Comparison of ENCODE assay signal across 10 mouse cellular contexts in genomic region chr11:97523827-97524261, GRCm38 (mm10). TPM values are rescaled to one million over a fixed set of nuclear protein-coding genes. Genes with fewer than 3 reads are reported as not detected.
DNase-seq lines count a peak whose midpoint lies in the region; ATAC-seq and TF ChIP-seq lines count a peak whose summit lies in the region.
"Had no signal": no experiment of that assay in that cellular context is flagged by ENCODE, and none has a peak within 500 bp of the region (broad histone marks: within the 10 kb centered on the region; RNA-seq: fewer than 3 reads in every experiment).

No protein-coding gene starts in this region.

- no peaks in the 10 kb centered on the region for H3K36me3 ChIP-seq in stomach, embryonic 14.5 days (ENCODE audit: control insufficient read depth, insufficient read depth, low read length)
- no peaks in the 10 kb centered on the region for H3K36me3 ChIP-seq in stomach, postnatal 0 days (ENCODE audit: control insufficient read depth, insufficient read depth, low read length)
- H3K36me3 ChIP-seq in forebrain, embryonic 13.5 days (ENCODE audit: poor library complexity, severe bottlenecking) = peaks cover 89% of the 10 kb centered on the region
- H3K36me3 ChIP-seq in neural tube, embryonic 12.5 days = peaks cover 51% of the 10 kb centered on the region

- H3K4me3 ChIP-seq in stomach, embryonic 14.5 days (ENCODE audit: low read depth, low read length) = no peak overlapping the region
- no peak overlapping the region for H3K4me3 ChIP-seq in stomach, postnatal 0 days (ENCODE audit: low read depth, low read length)
- no peak overlapping the region for H3K4me3 ChIP-seq in forebrain, embryonic 13.5 days
- H3K4me3 ChIP-seq in neural tube, embryonic 12.5 days = no peak overlapping the region
- H3K4me3 ChIP-seq: embryonic facial prominence, embryonic 13.5 days had no signal

- peak overlapping the region; percentile 15; the same call in 1 of the 2 replicates for H3K27ac ChIP-seq in stomach, embryonic 14.5 days (ENCODE audit: low read length)
- no peak overlapping the region for H3K27ac ChIP-seq in stomach, postnatal 0 days (replicated peaks)
- H3K27ac ChIP-seq in forebrain, embryonic 13.5 days = peak overlapping the region; percentile 21
- 0 out of 2 replicates have a peak overlapping the region, but pooled peaks have one; percentile 32 for H3K27ac ChIP-seq in neural tube, embryonic 12.5 days
- H3K27ac ChIP-seq: embryonic facial prominence, embryonic 13.5 days; liver, embryonic 14.5 days had no signal

- DNase-seq in stomach, postnatal 0 days (ENCODE audit: low spot score) = no peak
- peak; percentile 47 to 61 for DNase-seq in kidney, postnatal 4 days
- DNase-seq in layer of hippocampus, postnatal 36 days = no peak
- DNase-seq in heart, postnatal 14 days = no peak

- H3K4me1 ChIP-seq in stomach, embryonic 14.5 days (ENCODE audit: control insufficient read depth, insufficient read depth, low read length) = 0 out of 2 replicates have a peak, but pooled peaks cover 5% of the 10 kb centered on the region
- H3K4me1 ChIP-seq in stomach, postnatal 0 days (replicated peaks; ENCODE audit: control insufficient read depth, insufficient read depth) = no peaks in the 10 kb centered on the region
- H3K4me1 ChIP-seq in forebrain, embryonic 13.5 days = peaks cover 12% of the 10 kb centered on the region
- H3K4me1 ChIP-seq in neural tube, embryonic 12.5 days = peaks cover 23% of the 10 kb centered on the region

- H3K4me2 ChIP-seq in stomach, embryonic 14.5 days (replicated peaks; ENCODE audit: low read depth, low read length) = no peak overlapping the region
- no peak overlapping the region for H3K4me2 ChIP-seq in stomach, postnatal 0 days (replicated peaks; ENCODE audit: low read depth)
- no peak overlapping the region for H3K4me2 ChIP-seq in forebrain, embryonic 13.5 days
- peak overlapping the region; percentile 30 for H3K4me2 ChIP-seq in neural tube, embryonic 12.5 days (replicated peaks)
- H3K4me2 ChIP-seq: embryonic facial prominence, embryonic 13.5 days had no signal

- no peak overlapping the region for H3K9ac ChIP-seq in stomach, embryonic 14.5 days (replicated peaks; ENCODE audit: low read depth, low read length)
- no peak overlapping the region for H3K9ac ChIP-seq in stomach, postnatal 0 days (ENCODE audit: low read length)
- no peak overlapping the region for H3K9ac ChIP-seq in forebrain, embryonic 13.5 days
- no peak overlapping the region for H3K9ac ChIP-seq in neural tube, embryonic 12.5 days
- H3K9ac ChIP-seq: embryonic facial prominence, embryonic 13.5 days; liver, embryonic 14.5 days had no signal

- 9% methylated on average over 1 of the region's 1 CpGs for WGBS in stomach, embryonic 14.5 days
- WGBS in stomach, postnatal 0 days = 17% methylated on average over 1 of the region's 1 CpGs
- WGBS in forebrain, embryonic 13.5 days = 0% methylated on average over 1 of the region's 1 CpGs
- WGBS in neural tube, embryonic 12.5 days = 0% methylated on average over 1 of the region's 1 CpGs

- TF ChIP-seq EP300 in stomach, postnatal 0 days (optimal IDR thresholded peaks at IDR 0.05) = no peak

- no peaks in the 10 kb centered on the region for H3K27me3 ChIP-seq in stomach, embryonic 14.5 days (ENCODE audit: control insufficient read depth, insufficient read depth, low read length)
- no peaks in the 10 kb centered on the region for H3K27me3 ChIP-seq in stomach, postnatal 0 days (ENCODE audit: control insufficient read depth, insufficient read depth, low read length)
- H3K27me3 ChIP-seq in forebrain, embryonic 13.5 days = no peaks in the 10 kb centered on the region
- H3K27me3 ChIP-seq in neural tube, embryonic 12.5 days (replicated peaks) = no peaks in the 10 kb centered on the region
- H3K27me3 ChIP-seq: embryonic facial prominence, embryonic 13.5 days had no signal

- intact Hi-C loops in heart, postnatal 14 days (cut with DNase I) = no loop called here

- H3K9me3 ChIP-seq in stomach, embryonic 14.5 days (ENCODE audit: control insufficient read depth, low read depth, low read length) = no peaks in the 10 kb centered on the region
- no peaks in the 10 kb centered on the region for H3K9me3 ChIP-seq in stomach, postnatal 0 days (ENCODE audit: control insufficient read depth, low read length)
- H3K9me3 ChIP-seq in forebrain, embryonic 13.5 days (replicated peaks) = no peaks in the 10 kb centered on the region
- no peaks in the 10 kb centered on the region for H3K9me3 ChIP-seq in neural tube, embryonic 12.5 days
- H3K9me3 ChIP-seq: embryonic facial prominence, embryonic 13.5 days had no signal

- no peak for ATAC-seq in stomach, embryonic 14.5 days (ENCODE audit: insufficient number of reproducible peaks, insufficient read depth, low FRiP score, low read depth)
- no peak for ATAC-seq in stomach, postnatal 0 days (ENCODE audit: low FRiP score, low TSS enrichment)
- no peak for ATAC-seq in forebrain, embryonic 13.5 days
- no peak for ATAC-seq in neural tube, embryonic 12.5 days (ENCODE audit: low FRiP score, low read depth)
- no peak for ATAC-seq in frontal cortex, adult (ENCODE audit: low TSS enrichment)

- TF ChIP-seq CTCF in stomach, postnatal 0 days (IDR thresholded peaks at IDR 0.05; ENCODE audit: low read depth) = no peak

RNA-seq across cellular contexts. Expression of gene 4933428G20Rik, which starts 23.7 kb away (rescaled TPM):
- 0.35 TPM in 1 of 2 replicates, not detected in the other for polyA plus RNA-seq in stomach, embryonic 14.5 days (2014; fragmentation: Nextera tagmentation; extraction: Ambion mirVana)
- 0.16 and 0.25 TPM in 2 replicates for polyA plus RNA-seq in stomach, postnatal 0 days (2015; fragmentation: Nextera tagmentation; extraction: Ambion mirVana)
- 0.46 and 1.0 TPM in 2 replicates for polyA plus RNA-seq in forebrain, embryonic 13.5 days (2015; fragmentation: Nextera tagmentation; extraction: Ambion mirVana)
- 0.66 and 0.87 TPM in 2 replicates for polyA plus RNA-seq in neural tube, embryonic 12.5 days (2016; fragmentation: Nextera tagmentation; extraction: Ambion mirVana)
- not detected for total RNA-seq in layer of hippocampus, postnatal 36 days (2021)
- total RNA-seq in heart, postnatal 14 days (2021) = not detected

RNA-seq across cellular contexts. Expression of gene Srcin1, which starts 52.1 kb away (rescaled TPM):
- 0.49 and 0.64 TPM in 2 replicates for polyA plus RNA-seq in stomach, embryonic 14.5 days (2014; fragmentation: Nextera tagmentation; extraction: Ambion mirVana)
- 0.49 and 0.50 TPM in 2 replicates for polyA plus RNA-seq in stomach, postnatal 0 days (2015; fragmentation: Nextera tagmentation; extraction: Ambion mirVana)
- 5.6 and 6.4 TPM in 2 replicates for polyA plus RNA-seq in forebrain, embryonic 13.5 days (2015; fragmentation: Nextera tagmentation; extraction: Ambion mirVana)
- polyA plus RNA-seq in neural tube, embryonic 12.5 days (2016; fragmentation: Nextera tagmentation; extraction: Ambion mirVana) = 6.4 and 7.9 TPM in 2 replicates
- total RNA-seq in layer of hippocampus, postnatal 36 days (2021) = 100 to 1,000 TPM; 230 to 247 TPM
- total RNA-seq in heart, postnatal 14 days (2021) = under 1 TPM; 0.29 to 0.34 TPM

Comparison
In these comparisons a context has a peak if more than half of its experiments do, and no peak if none do; other contexts are left out.
1. DNase-seq: peak in kidney, postnatal 4 days (2 of 2); none in stomach, postnatal 0 days (single experiment), layer of hippocampus, postnatal 36 days (0 of 2) and heart, postnatal 14 days (0 of 2).